Mouse (Mus musculus) small intestine, adult 2 months (tissue): ENCODE data around the gene Chst11.

ENCODE experiments used
- CTCF ChIP-seq: fragments of 200-500 bp; IDR thresholded peaks from 2 replicates; pipeline ENCODE4 v1.5.1; 2012; ENCODE audit warnings: low read depth, mild to moderate bottlenecking, control low read depth, inconsistent platforms, low read length, moderate library complexity, mixed read lengths; ENCODE audit not compliant: insufficient replicate concordance, insufficient read length; ENCODE audit errors: extremely low read depth
- POLR2A ChIP-seq: fragments of 200-500 bp; IDR thresholded peaks from 2 replicates; pipeline ENCODE4 v1.6.1; 2012; ENCODE audit warnings: low read depth, mild to moderate bottlenecking, control low read depth, inconsistent platforms, low read length, moderate library complexity

GRCm38 (mm10) chr10:83049174-83049780 lies 64.0 kb downstream of the Chst11 start:
- TF ChIP-seq CTCF (no peak), POLR2A (no peak)
